8 mouse cellular contexts compared by ENCODE assay signal in genomic region chr5:66112059-66112458, GRCm38 (mm10).
A peak's percentile ranks its signal among the peaks of the same experiment; 100 is the strongest.
DNase-seq lines count a peak whose midpoint lies in the region.

No protein-coding gene starts in this region.

- DNase-seq in left cerebral cortex, adult 9 months (ENCODE audit: low spot score in 2 of 2): peak; percentile 6 to 20
- no peak for DNase-seq in left cerebral cortex, postnatal 36 days (ENCODE audit: low spot score in 2 of 2)
- peak; percentile 65 for DNase-seq in fibroblast of lung, adult 2 months (ENCODE audit: low read depth)
- peak; percentile 52 for DNase-seq in kidney, adult 9 months
- DNase-seq in lung, postnatal 25 days (ENCODE audit: low spot score): peak; percentile 65
- no peak for DNase-seq in testis, postnatal 14 days (ENCODE audit: low spot score)
- DNase-seq in ovary, postnatal 10 days (ENCODE audit: low spot score): no peak
- no peak for DNase-seq in left cerebral cortex, adult 11 months (ENCODE audit: low spot score)

- intact Hi-C loops in left cerebral cortex, postnatal 36 days (cut with DNase I): no loop called here

Comparison
In these comparisons a context has a peak if more than half of its experiments do, and no peak if none do; other contexts are left out.
1. DNase-seq: peak in left cerebral cortex, adult 9 months (2 of 2), fibroblast of lung, adult 2 months (single experiment), kidney, adult 9 months (single experiment) and lung, postnatal 25 days (single experiment); none in left cerebral cortex, postnatal 36 days (0 of 2), testis, postnatal 14 days (single experiment), ovary, postnatal 10 days (single experiment) and left cerebral cortex, adult 11 months (single experiment).